Mouse (Mus musculus) testis, adult 2 months (tissue): Measurements from ENCODE around the gene Magi2.

Experiments used
- CTCF ChIP-seq: fragments of 200-500 bp; IDR thresholded peaks from 2 replicates; pipeline ENCODE4 v1.5.1; 2012; ENCODE audit warnings: low read depth, mild to moderate bottlenecking, inconsistent platforms, low read length, moderate library complexity; ENCODE audit not compliant: control insufficient read depth, insufficient read depth, insufficient replicate concordance
- POLR2A ChIP-seq: fragments of 200-500 bp; IDR thresholded peaks from 2 replicates; pipeline ENCODE4 v1.6.1; 2012; ENCODE audit warnings: low read depth, mild to moderate bottlenecking, inconsistent platforms, low read length, moderate library complexity; ENCODE audit not compliant: control insufficient read depth

DNA sequence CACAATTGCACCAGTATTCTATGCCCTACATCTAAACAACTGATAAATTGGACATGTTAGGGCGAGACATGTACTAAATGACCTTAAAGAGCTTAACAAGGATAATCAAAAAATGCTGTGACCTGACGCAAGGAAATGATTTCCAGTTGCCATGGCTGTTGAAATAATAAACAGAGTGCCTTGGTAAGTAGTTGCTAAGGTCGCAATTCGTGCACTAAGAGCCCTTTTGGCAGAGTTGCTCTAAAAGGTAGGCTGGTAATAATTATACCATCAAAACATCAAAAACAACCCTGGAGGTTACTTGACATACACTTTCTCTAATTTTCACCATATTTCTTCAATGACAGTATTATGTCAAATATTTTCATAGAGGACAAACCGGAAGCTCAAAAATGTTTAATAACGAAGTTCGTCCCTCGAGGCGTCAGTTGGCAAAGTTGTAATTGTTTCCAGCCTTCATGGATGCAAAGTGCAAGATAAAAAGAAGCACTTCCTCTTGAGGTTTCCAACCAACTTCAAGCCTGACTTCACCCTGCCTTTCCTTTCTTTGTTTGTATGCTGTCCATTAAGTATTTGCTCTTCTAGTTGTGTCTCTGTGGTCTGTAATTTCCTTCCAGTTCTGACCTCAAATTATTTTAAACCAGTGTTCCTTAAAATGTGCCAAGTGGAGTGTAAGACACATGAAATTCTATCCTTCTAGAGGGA is 853.9 kb downstream of the Magi2 start:
- TF ChIP-seq POLR2A (no peak), CTCF (no peak)
